Mouse (Mus musculus) megakaryocyte, embryonic 14.5 days (primary cell): ENCODE measurements around the gene Smarca4.

Experiments
- FLI1 ChIP-seq: IDR thresholded peaks from 2 replicates; pipeline ENCODE4 v1.6.1; 2012; ENCODE audit warnings: low read length, inconsistent platforms, mixed read lengths
- GATA1 ChIP-seq: IDR thresholded peaks from 3 replicates; pipeline ENCODE4 v1.6.1; 2012; ENCODE audit warnings: mixed read lengths, low read length, inconsistent platforms, borderline replicate concordance

- TF ChIP-seq FLI1 (no peak), GATA1 (no peak)
These were observed 132.5 kb downstream of the Smarca4 start for GRCm38 (mm10) chr9:21748491-21748890.
